Mouse (Mus musculus) B cell, adult 2 months (primary cell): Measurements from ENCODE around the gene Trib2.

Experiments
- DNase-seq, 2 experiments: peaks; one replicate each; pipeline ENCODE4 v3.0.0; 2022

The Trib2 gene

DNA sequence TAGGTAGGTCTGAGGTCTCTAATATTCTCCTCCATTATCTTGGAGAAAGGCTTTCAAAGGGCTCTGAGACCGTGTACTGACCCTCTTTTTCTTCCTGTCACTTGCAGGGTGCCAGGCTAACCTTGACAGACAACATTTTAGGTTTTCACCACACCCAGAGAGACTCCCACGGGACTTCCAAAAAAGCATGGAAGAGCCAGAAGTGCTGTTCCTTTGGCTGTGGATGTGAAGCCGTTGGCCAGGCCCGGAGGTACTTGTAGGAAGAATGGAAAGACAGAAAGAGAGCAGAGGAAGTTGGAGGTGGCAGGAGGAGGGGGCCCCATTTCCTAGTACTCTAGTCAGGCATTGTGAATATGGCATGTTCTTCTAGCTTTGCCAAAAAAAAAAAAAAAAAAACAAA lies 56.0 kb downstream of the Trib2 start:
- no peak for DNase-seq

DNA sequence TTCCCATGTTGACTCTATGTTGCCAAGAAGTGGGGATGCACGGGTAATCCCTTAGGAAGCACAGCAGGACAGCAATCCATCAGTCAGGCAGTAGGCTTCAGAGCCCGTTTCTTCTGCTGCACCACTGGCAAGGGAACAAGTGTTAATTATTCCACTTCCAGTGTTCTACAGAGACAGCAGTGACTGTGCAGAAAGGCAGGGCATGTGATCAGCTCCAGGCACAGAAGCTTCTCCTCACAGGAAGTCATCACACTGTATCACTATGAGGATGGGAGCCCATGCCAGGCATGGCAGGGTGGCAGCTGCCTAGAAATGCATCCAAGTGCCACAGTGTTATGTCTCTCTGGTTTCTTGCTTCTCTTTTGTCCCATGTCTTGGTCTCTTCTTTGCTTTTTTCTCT lies 57.9 kb downstream of the Trib2 start:
- no peak for DNase-seq

DNA sequence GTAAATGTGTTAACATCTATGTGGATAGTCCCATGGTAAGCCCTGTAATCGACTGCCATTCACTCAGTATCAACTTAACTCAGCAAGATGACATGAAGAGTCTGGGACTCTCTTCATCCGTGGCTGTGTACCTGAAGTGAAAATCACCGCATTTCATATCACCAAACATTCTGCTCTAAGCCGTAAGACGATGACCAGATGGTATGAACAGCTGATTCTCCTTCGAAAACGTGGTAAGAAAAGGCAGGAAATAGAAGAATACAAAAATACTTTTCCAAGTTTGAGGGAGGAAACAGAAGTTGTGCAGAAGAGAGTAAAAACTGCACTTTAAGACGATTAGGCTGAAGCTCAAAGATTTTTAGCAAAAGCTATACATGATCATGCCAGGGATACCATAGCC lies 59.4 kb downstream of the Trib2 start:
- no peak for DNase-seq

DNA sequence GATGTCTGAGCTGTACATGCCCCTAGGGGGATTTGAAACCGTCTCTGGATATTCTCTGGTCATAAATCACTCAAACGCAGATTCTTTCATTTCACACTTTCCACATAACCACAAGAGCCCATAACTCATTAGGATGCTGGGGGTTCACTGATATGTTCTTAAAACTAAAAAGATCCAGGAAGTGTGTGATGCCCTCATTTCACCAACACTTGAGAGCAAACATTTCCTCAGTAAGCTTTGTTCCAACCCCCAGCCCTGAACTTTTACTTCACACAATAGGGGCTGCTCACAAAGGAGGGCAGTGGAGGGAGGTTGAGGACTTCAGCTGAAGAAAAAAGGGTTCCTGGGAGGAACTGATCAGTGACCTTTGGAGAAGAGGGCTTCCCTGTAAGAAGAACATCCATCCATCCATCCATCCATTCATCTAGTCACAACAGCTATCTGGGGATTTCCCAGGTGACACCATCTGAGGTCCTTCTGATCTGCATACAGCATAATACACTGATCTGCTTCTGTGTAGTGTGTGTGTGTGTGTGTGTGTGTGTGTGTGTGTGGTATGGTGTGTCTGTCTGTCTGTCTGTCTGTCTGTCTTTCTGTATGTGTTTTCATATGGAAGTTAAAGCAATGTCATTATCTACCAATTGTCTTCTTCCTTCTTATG lies 61.6 kb downstream of the Trib2 start:
- no peak for DNase-seq

DNA sequence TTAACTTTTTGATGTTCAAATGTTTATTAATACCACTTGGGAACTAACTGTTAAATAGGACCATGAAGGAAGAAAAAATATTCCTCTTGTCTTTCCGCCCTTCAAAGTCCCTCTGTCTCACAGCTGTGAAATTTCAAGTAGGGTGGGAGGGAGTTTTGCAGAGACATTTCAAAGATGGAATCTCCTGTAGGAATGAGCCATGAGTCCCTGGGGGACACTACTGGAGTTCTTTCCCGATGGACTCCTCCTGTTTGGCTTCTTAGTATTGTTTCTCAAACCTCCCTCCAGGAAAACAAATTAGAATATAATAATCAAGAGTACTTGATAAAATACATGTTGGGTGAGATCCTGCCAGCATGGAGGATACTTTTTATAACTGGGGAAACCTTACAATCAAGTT lies 62.1 kb downstream of the Trib2 start:
- no peak for DNase-seq

DNA sequence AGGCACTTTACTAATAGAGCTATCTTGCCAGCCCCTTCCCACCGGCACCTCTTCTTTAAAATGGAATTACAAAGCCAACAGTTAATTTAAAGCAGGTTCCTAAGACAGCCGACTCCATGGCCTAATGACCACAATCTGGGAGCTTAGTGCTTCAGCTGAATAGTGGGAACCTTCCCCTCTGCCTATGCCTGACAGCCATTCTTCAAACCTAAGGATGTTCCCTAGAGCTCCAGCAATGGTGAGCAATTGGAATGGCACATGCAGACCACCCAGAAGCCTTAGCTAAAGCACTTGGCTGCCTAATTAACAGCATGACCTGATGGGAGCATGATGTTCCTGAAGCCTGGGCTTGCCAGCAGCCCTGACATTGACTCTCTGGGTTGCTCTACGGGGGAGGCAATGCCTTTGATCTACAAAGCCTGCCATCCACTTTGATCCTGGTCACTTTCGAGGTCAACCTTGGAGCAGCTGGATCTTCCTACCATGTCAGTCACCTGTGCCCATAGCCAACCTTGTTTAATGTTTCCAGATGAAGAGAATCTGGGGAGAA lies 67.0 kb downstream of the Trib2 start:
- no peak for DNase-seq

DNA sequence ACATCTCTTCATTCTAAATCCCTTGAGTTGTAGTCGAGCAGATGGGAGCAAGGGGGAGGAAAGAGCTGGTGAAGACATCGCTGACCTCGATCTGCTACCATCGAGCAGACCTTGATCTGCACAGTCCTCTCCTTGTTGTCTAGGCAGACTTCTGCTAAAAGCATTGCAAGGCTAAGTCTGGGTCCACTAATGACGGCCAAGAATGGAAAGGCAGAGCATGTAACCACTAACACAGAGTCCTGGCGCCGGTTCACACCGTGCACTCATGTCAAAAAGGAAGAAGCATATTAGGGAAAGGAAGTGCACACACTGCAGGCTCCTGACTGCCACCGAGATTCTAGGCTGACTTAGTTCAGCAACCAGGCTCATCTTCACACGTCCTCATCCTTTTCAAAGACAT lies 71.0 kb downstream of the Trib2 start:
- no peak for DNase-seq
